Mouse (Mus musculus) kidney, embryonic 15.5 days (tissue): ENCODE measurements at regions not wholly inside any gene's neighbourhood (a gene's known extent, or its start where the extent isn't known, plus 50 kb on each side); places are given as distances from the start of the nearest gene placed in this dataset.

Experiments used
- ATAC-seq: fragments of 200-750 bp; cut with Nextera tagmentation; replicated peaks from 2 replicates; pipeline ENCODE4 v1.8.0; 2017; ENCODE audit warnings: moderate TSS enrichment; ENCODE audit not compliant: low FRiP score
- H3K27ac ChIP-seq: fragments of 300-500 bp; sonication (generic); 2 replicates; pipeline ENCODE4 v1.5.1; 2015; ENCODE audit warnings: mild to moderate bottlenecking, inconsistent platforms
- H3K27me3 ChIP-seq: fragments of 300-500 bp; sonication (generic); 2 replicates; pipeline ENCODE4 v1.6.1; 2015; ENCODE audit warnings: inconsistent platforms
- H3K36me3 ChIP-seq: fragments of 300-500 bp; sonication (generic); 2 replicates; pipeline ENCODE4 v1.6.1; 2015; ENCODE audit warnings: inconsistent platforms
- H3K4me1 ChIP-seq: fragments of 300-500 bp; sonication (generic); 2 replicates; pipeline ENCODE4 v1.6.1; 2015; ENCODE audit warnings: inconsistent platforms
- H3K4me2 ChIP-seq: fragments of 300-500 bp; sonication (generic); 2 replicates; pipeline ENCODE4 v1.6.1; 2015; ENCODE audit warnings: moderate library complexity, mild to moderate bottlenecking, inconsistent platforms
- H3K4me3 ChIP-seq: fragments of 300-500 bp; sonication (generic); replicated peaks from 2 replicates; pipeline ENCODE4 v1.5.1; 2015; ENCODE audit warnings: mild to moderate bottlenecking, inconsistent platforms
- H3K9ac ChIP-seq: fragments of 300-500 bp; sonication (generic); 2 replicates; pipeline ENCODE4 v1.6.1; 2015; ENCODE audit warnings: mild to moderate bottlenecking, inconsistent platforms
- H3K9me3 ChIP-seq: fragments of 300-500 bp; sonication (generic); replicated peaks from 2 replicates; pipeline ENCODE4 v1.6.1; 2016; ENCODE audit warnings: inconsistent platforms
- WGBS: fragments of 180-500 bp; shearing (Covaris S2); methylation state at CpG from one replicate; pipeline ENCODE4 v1.1.7; 2015; ENCODE audit warnings: mixed read lengths; 5-methylcytosine and 5-hydroxymethylcytosine counted together

DNA sequence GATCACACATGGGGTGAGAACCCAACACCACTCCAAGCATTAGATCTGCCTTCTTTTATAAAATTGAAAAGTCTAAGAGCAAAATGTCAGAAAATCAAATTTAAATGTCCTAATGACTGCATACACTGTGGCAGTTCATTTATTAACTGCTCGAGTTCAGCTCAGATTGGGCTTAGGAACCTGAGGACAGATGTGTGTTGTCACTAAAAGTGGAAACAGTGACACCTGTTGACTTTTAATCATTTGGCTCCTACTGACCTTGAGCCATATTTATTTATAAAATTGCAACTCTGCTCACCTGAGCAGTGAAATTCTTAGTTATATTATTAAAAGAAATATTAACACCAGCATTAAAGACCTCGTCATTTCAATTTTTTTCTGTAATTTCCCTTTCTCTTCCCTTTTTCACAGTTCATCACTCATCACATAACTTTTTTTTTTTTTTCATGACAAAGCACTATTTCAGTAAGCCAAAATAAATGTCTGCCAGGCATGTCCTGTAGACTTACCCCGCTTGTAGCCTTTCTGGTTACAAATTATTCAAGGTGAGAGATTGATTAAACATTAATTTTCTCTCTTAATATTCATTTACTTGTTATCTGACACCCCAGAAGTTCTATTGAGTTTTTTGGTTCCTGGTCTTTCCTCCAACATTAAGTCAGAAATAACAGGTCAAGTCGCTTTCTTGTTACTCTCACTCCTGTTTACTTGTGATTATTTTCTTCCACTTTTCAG lies 274.2 kb upstream of the Tet2 start:
- Histone ChIP-seq H3K4me2 (no peak overlapping the region), H3K27me3 (no peaks in the 10 kb centered on the region), H3K9me3 (no peaks in the 10 kb centered on the region), H3K36me3 (no peaks in the 10 kb centered on the region), H3K9ac (no peak overlapping the region), H3K4me3 (no peak overlapping the region), H3K4me1 (no peaks in the 10 kb centered on the region), H3K27ac (no peak overlapping the region)
- WGBS: 70% methylated on average over 4 of the region's 4 CpGs
- ATAC-seq: no peak

DNA sequence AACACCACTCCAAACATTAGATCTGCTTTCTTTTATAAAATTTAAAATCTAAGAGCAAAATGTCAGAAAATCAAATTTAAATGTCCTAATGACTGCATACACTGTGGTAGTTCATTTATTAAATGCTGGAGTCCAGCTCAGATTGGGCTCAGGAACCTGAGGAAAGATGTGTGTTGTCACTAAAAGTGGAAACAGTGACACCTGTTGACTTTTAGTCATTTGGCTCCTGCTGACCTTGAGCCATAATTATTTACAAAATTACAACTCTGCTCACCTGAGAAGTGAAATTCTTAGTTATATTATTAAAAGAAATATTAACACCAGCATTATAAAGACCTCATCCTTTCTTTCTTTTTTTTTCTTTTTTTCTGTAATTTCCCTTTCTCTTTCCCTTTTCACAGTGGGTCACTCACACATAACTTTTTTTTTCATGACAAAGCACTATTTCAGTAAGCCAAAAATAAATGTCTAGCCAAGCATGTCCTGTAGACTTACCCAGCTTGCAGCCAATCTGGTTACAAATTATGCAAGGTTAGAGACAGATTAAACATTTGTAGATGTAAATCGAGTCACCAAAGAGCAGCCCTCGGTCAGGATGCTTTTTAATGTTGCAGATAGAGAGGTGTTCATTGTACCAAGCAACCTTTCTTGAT lies 288.9 kb upstream of the Tet2 start:
- no peaks in the 10 kb centered on the region for H3K4me1 ChIP-seq
- WGBS: 71% methylated on average over 2 of the region's 2 CpGs
- H3K9ac ChIP-seq: no peak overlapping the region
- ATAC-seq: no peak
- no peaks in the 10 kb centered on the region for H3K9me3 ChIP-seq
- no peaks in the 10 kb centered on the region for H3K36me3 ChIP-seq
- no peak overlapping the region for H3K27ac ChIP-seq
- H3K4me2 ChIP-seq: no peak overlapping the region
- H3K4me3 ChIP-seq: no peak overlapping the region
- H3K27me3 ChIP-seq: no peaks in the 10 kb centered on the region

DNA sequence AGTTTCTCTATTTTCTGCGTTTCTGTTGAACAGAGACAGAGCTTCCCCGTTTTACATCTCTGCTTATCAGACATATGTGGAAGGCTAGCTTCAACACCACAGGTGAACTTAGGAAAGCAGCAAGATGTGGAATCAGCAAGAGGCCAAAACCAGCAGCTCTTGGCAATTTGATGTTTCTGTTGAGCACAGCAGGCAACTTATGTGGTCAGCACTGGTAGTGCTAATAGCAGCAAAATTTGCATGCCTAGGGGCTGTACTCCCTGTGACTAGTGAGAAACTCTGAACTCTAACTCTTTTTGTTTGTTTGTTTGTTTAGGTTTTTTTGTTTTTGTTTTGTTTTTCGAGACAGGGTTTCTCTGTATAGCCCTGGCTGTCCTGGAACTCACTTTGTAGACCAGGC lies 289.5 kb upstream of the Tet2 start:
- WGBS: 79% methylated on average over 3 of the region's 3 CpGs

DNA sequence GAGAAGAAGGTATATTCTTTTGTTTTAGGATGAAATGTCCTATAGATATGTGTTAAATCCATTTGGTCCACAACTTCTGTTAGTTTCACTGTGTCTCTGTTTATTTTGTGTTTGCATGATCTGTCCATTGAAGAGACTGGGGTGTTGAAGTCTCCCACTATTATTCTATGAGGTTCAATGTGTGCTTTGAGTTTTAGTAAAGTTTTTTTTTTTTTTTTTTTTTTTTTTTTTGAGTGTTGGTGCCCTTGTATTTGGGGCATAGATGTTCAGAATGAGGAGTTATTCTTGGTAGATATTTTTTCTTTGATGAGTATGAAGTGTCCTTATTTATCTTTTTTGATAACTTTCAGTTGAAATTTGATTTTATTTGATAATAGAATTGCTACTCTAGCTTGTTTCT lies 301.4 kb upstream of the Tet2 start:
- Histone ChIP-seq H3K27me3 (no peaks in the 10 kb centered on the region), H3K4me1 (no peaks in the 10 kb centered on the region), H3K9ac (no peak overlapping the region), H3K27ac (no peak overlapping the region), H3K36me3 (no peaks in the 10 kb centered on the region), H3K9me3 (no peaks in the 10 kb centered on the region), H3K4me2 (no peak overlapping the region), H3K4me3 (no peak overlapping the region)
- no peak for ATAC-seq

More for the DNA sequence above, 289.5 kb upstream of the Tet2 start:
- Histone ChIP-seq H3K4me1 (no peaks in the 10 kb centered on the region), H3K4me2 (no peak overlapping the region), H3K27me3 (no peaks in the 10 kb centered on the region), H3K4me3 (no peak overlapping the region), H3K27ac (no peak overlapping the region), H3K36me3 (no peaks in the 10 kb centered on the region), H3K9me3 (no peaks in the 10 kb centered on the region), H3K9ac (no peak overlapping the region)
- no peak for ATAC-seq

DNA sequence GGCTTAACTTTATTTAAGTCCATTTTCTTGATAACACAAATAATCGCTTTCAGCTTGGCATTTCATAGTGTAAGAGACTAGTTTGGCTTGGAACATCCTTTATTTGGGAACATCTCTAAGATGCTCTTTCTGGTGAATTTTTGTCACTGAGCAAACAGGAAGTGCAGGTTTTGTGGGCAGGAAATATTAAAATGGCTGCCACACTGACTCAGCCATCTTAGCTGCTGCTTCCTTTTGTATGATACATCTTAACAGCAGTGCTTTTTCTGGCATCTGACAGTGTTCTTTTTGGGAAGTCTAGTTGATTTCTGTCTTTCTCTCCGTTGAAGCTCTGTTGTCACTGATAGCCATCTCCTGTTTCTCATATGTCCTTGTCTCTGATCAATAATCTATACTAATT lies 329.4 kb upstream of the Tet2 start:
- no peak overlapping the region for H3K27ac ChIP-seq
- 88% methylated on average over 2 of the region's 2 CpGs for WGBS
- no peaks in the 10 kb centered on the region for H3K27me3 ChIP-seq

DNA sequence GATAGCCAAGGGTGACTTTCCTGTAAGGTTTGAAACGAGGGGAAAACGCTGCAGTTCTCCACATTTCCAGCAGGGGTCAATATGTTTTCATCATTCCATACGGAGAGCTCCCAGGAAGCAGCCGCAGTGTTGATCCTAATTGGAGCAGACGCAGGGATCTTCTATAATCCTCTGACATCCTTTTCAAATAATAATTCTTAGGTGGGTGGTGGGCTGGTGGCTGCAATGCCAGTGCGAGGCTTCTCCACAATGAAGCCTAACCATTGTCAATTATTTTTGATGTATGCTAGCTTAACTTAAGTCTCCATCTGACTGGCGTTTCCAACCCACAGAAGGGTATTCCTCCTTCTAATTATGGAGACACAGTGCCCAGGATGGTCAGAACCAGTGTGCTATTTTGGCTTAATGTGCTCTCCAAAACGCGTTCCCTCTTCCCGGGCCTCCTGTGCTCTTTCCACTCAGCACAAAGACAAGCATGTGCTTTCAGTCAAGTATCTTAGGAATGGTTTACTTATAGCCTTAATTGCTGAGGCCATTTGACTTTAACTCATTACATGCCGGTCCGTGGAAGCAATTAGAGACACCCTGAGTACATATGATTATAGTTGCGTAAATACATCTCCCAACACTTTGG lies 331.6 kb upstream of the Tet2 start:
- ATAC-seq: peak; percentile 84
- peak overlapping the region; percentile 17 for H3K4me3 ChIP-seq
- H3K27ac ChIP-seq: peak overlapping the region; percentile 73
- peak overlapping the region; percentile 49 for H3K4me2 ChIP-seq
- 11% methylated on average over 13 of the region's 13 CpGs for WGBS
- no peaks in the 10 kb centered on the region for H3K9me3 ChIP-seq
- H3K9ac ChIP-seq: no peak overlapping the region
- H3K27me3 ChIP-seq: no peaks in the 10 kb centered on the region
- H3K4me1 ChIP-seq: peaks cover 13% of the 10 kb centered on the region
- H3K36me3 ChIP-seq: no peaks in the 10 kb centered on the region

More for the DNA sequence above, 329.4 kb upstream of the Tet2 start:
- H3K4me2 ChIP-seq: no peak overlapping the region
- no peaks in the 10 kb centered on the region for H3K9me3 ChIP-seq
- H3K4me3 ChIP-seq: no peak overlapping the region
- no peak overlapping the region for H3K9ac ChIP-seq
- ATAC-seq: no peak
- H3K4me1 ChIP-seq: peaks cover 13% of the 10 kb centered on the region
- H3K36me3 ChIP-seq: no peaks in the 10 kb centered on the region

DNA sequence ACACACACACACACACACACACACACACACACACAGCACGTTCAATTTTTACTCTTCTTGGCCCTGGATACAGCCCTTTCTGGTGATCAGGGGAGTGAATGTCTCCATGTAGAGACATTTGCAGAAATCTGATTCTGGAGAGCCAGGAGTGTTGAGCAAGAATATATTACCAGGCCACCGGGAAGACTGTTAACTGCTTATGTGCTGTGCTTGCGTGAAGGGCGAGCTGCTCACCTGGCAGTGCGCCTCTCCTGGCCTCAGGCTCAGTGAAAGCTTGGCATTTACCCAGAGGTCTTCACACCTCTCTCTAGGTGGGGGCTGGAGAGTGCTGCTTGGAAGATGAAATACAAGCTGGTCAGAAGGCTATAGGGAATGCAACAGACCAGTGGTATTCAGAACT lies 332.4 kb upstream of the Tet2 start:
- peaks cover 13% of the 10 kb centered on the region for H3K4me1 ChIP-seq
- no peak overlapping the region for H3K9ac ChIP-seq
- peak; percentile 63 for ATAC-seq
- no peaks in the 10 kb centered on the region for H3K36me3 ChIP-seq
- no peaks in the 10 kb centered on the region for H3K9me3 ChIP-seq
- no peak overlapping the region for H3K4me3 ChIP-seq
- WGBS: 34% methylated on average over 5 of the region's 5 CpGs
- H3K27ac ChIP-seq: 0 out of 2 replicates have a peak overlapping the region, but pooled peaks have one; percentile 73
- peak overlapping the region; percentile 49 for H3K4me2 ChIP-seq
- no peaks in the 10 kb centered on the region for H3K27me3 ChIP-seq

DNA sequence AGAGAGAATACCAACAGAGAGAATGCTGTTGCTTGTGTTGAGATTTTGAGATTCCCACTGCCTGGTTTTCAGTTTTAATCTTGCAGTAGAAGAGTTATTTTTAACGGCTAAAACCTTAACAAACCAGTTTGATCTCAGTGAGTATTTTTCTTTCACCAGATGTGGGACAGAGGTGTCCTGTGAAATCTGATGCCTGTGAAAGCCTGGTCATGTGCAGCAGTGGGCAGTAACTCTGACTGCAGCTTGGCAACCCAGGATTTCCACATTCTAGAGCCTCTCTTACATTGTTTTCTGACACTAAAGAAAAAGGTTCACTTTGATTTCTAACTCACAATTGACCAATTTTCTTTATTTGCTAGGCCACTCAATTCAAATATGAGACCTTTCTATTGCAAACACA lies 335.7 kb upstream of the Tet2 start:
- no peak overlapping the region for H3K4me2 ChIP-seq
- H3K36me3 ChIP-seq: no peaks in the 10 kb centered on the region
- no peak for ATAC-seq
- no peaks in the 10 kb centered on the region for H3K27me3 ChIP-seq
- no peaks in the 10 kb centered on the region for H3K9me3 ChIP-seq
- H3K4me3 ChIP-seq: no peak overlapping the region
- H3K4me1 ChIP-seq: peaks cover 13% of the 10 kb centered on the region
- WGBS: 8% methylated on average over 1 of the region's 1 CpGs
- H3K27ac ChIP-seq: no peak overlapping the region
- no peak overlapping the region for H3K9ac ChIP-seq

DNA sequence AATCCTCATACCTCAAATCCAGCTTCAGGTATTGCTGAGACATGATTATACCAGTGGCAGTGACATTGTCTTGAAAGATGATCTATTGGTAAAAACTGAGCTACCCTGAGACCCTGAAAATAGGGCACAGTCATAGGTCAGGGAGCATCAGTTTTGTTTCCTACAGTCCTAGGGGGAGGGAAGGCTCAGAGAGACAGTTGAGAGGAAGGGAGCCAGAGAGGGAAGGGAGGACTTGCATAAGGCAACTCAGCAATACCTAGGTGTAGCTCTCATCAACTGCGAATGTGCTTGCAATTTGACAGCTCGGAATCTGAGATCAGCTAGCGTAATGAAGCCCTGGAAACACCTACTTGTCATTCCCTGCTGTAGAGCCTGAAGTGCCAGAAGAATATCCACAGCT lies 334.4 kb upstream of the Cxxc4 start:
- Histone ChIP-seq H3K4me3 (no peak overlapping the region), H3K36me3 (no peaks in the 10 kb centered on the region), H3K27me3 (no peaks in the 10 kb centered on the region), H3K4me1 (no peaks in the 10 kb centered on the region), H3K4me2 (no peak overlapping the region), H3K9me3 (no peaks in the 10 kb centered on the region), H3K27ac (no peak overlapping the region), H3K9ac (no peak overlapping the region)
- ATAC-seq: no peak
- 74% methylated on average over 3 of the region's 3 CpGs for WGBS

DNA sequence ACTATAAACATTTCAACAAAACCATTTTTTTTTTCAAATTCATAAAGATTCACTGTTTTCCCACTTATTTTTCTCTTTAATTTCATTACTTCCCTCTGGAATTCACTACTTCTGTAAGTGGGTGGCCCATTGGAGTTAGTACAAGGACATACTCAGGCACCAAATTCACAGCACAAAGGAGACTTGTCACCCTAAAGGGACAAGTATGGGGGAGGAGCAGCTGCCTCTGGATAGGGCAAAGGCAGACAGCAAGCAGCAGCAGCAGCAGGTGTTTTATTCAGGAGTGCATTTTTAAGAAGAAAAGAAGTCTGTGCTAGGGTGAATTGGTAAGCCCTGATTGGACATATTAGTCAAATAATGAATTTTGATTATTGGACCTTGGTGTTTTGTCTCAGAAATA lies 314.1 kb upstream of the Cxxc4 start:
- no peak overlapping the region for H3K4me2 ChIP-seq
- no peak overlapping the region for H3K27ac ChIP-seq
- H3K4me1 ChIP-seq: no peaks in the 10 kb centered on the region
- H3K36me3 ChIP-seq: no peaks in the 10 kb centered on the region
- H3K9ac ChIP-seq: no peak overlapping the region
- ATAC-seq: no peak
- no peaks in the 10 kb centered on the region for H3K9me3 ChIP-seq
- no peak overlapping the region for H3K4me3 ChIP-seq
- no peaks in the 10 kb centered on the region for H3K27me3 ChIP-seq

DNA sequence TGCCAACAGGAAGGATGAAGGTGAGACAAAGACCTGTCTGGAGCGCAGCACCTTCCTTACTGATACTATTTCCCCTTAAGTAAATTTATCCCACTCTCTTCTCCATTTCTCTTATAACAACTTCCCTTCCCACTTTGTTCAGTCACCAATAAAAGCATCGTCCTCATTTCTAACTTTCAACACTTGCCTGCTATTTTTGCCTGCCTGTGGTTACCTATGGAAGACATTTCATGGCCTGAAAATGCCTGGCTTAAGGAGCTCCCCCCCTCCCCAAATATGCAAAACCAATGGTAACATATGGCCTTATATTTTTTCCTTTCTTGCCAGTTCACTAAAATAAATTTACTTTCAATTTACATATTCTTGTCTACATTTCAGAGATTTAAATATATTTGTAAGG lies 271.0 kb upstream of the Cxxc4 start:
- ATAC-seq: no peak
- Histone ChIP-seq H3K27ac (no peak overlapping the region), H3K9me3 (no peaks in the 10 kb centered on the region), H3K4me2 (no peak overlapping the region), H3K9ac (no peak overlapping the region), H3K4me3 (no peak overlapping the region), H3K4me1 (no peaks in the 10 kb centered on the region), H3K27me3 (no peaks in the 10 kb centered on the region), H3K36me3 (no peaks in the 10 kb centered on the region)
- WGBS: 82% methylated on average over 2 of the region's 2 CpGs

DNA sequence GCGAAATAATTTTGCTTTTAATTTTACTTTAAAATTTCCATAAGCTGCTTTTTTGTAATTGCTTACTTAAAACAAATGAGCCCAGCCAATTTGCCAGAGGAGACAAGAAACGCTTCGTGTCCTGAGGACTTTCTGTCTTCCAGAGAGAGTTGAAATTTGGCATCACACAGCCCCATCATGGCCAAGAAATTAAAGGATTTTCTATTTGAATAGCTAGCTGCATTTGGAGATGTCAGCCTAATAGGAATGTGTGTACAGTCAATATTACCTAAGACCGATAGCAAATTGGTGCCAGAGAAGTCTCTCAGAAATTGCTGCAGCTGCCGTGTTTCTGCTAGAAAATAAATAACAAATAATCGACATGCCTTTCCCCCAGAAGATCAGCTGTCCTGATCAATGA lies 268.1 kb upstream of the Cxxc4 start:
- no peak overlapping the region for H3K27ac ChIP-seq
- no peak overlapping the region for H3K4me2 ChIP-seq
- WGBS: 89% methylated on average over 6 of the region's 6 CpGs

More for the DNA sequence above, 268.1 kb upstream of the Cxxc4 start:
- H3K27me3 ChIP-seq: no peaks in the 10 kb centered on the region
- H3K9ac ChIP-seq: no peak overlapping the region
- no peak for ATAC-seq
- H3K4me3 ChIP-seq: no peak overlapping the region
- H3K4me1 ChIP-seq: no peaks in the 10 kb centered on the region
- no peaks in the 10 kb centered on the region for H3K9me3 ChIP-seq
- H3K36me3 ChIP-seq: no peaks in the 10 kb centered on the region
